Mouse (Mus musculus) bone marrow macrophage, adult 2 months (primary cell): ENCODE data around the gene Sult4a1.

Source experiments
- CTCF ChIP-seq: IDR thresholded peaks from 2 replicates; pipeline ENCODE4 v1.5.1; 2012; ENCODE audit warnings: low read depth, mild to moderate bottlenecking, low read length, moderate library complexity
- POLR2A ChIP-seq: IDR thresholded peaks from 2 replicates; pipeline ENCODE4 v1.6.1; 2012; ENCODE audit warnings: mild to moderate bottlenecking, low read depth, low read length, borderline replicate concordance

GRCm38 (mm10) chr15:84113873-84114272 lies 8.3 kb upstream of the Sult4a1 start:
- TF ChIP-seq CTCF, result no peak
- no peak for TF ChIP-seq POLR2A
